Mouse (Mus musculus) embryonic fibroblast, embryonic 13.5 days (primary cell): ENCODE measurements around the gene Bnip1.

Experiments used
- CTCF ChIP-seq: IDR thresholded peaks from 2 replicates; pipeline ENCODE4 v1.5.1; 2011; ENCODE audit warnings: mild to moderate bottlenecking, control low read depth, low read length, moderate library complexity, borderline replicate concordance; ENCODE audit not compliant: insufficient read depth
- POLR2A ChIP-seq: IDR thresholded peaks from 2 replicates; pipeline ENCODE4 v1.6.1; 2011; ENCODE audit warnings: low read depth, mild to moderate bottlenecking, control low read depth, low read length, moderate library complexity

GRCm38 (mm10) chr17:26826131-26826530 is 45.3 kb downstream of the Bnip1 start:
- TF ChIP-seq CTCF (no peak), POLR2A (no peak)
